Mouse (Mus musculus) C2C12 (cell line): ENCODE data around the gene Abca14. TPM values are rescaled to one million over a fixed set of nuclear protein-coding genes. Genes with fewer than 3 reads are reported as not detected.
A peak's percentile ranks its signal among the peaks of the same experiment; 100 is the strongest.

Experiments
- H3K27me3 ChIP-seq: one replicate; pipeline ENCODE4 v1.6.1; 2011; ENCODE audit not compliant: control insufficient read depth, insufficient read depth, insufficient read length
- H3K36me3 ChIP-seq: one replicate; pipeline ENCODE4 v1.6.1; 2011; ENCODE audit not compliant: control insufficient read depth, insufficient read depth
- H3K4me3 ChIP-seq: one replicate; pipeline ENCODE4 v1.5.1; 2011; ENCODE audit warnings: mild to moderate bottlenecking, control low read depth; ENCODE audit not compliant: poor library complexity, insufficient read depth, severe bottlenecking
- H3K79me2 ChIP-seq: one replicate; pipeline ENCODE4 v1.6.1; 2011; ENCODE audit not compliant: control insufficient read depth, insufficient read depth
- H3K79me3 ChIP-seq: one replicate; pipeline ENCODE4 v1.6.1; 2011; ENCODE audit warnings: low read depth, control low read depth
- H3ac ChIP-seq: one replicate; pipeline ENCODE3; 2011; ENCODE audit warnings: low read depth; ENCODE audit not compliant: control insufficient read depth, insufficient read length
- CEBPB ChIP-seq: IDR thresholded peaks from one replicate; pipeline ENCODE4 v1.6.1; 2011; ENCODE audit warnings: low read depth, mild to moderate bottlenecking, control low read depth, moderate library complexity
- CTCF ChIP-seq: IDR thresholded peaks from one replicate; pipeline ENCODE4 v1.5.1; 2011; ENCODE audit not compliant: control insufficient read depth, insufficient read depth, insufficient read length
- FOSL1 ChIP-seq: IDR thresholded peaks from one replicate; pipeline ENCODE4 v1.8.0; 2011; ENCODE audit warnings: mild to moderate bottlenecking, low read length; ENCODE audit not compliant: poor library complexity, insufficient read depth, severe bottlenecking
- MAX ChIP-seq: IDR thresholded peaks from one replicate; pipeline ENCODE4 v1.6.1; 2011; ENCODE audit warnings: mild to moderate bottlenecking, control low read depth
- MYOD1 ChIP-seq: IDR thresholded peaks from one replicate; pipeline ENCODE4 v1.6.1; 2011; ENCODE audit warnings: low read depth; ENCODE audit not compliant: control insufficient read depth, insufficient read length
- MYOG ChIP-seq: IDR thresholded peaks from one replicate; pipeline ENCODE4 v1.6.1; 2011; ENCODE audit not compliant: control insufficient read depth, insufficient read length; ENCODE audit errors: extremely low read depth
- USF1 ChIP-seq: IDR thresholded peaks from one replicate; pipeline ENCODE4 v1.6.1; 2011; ENCODE audit warnings: low read depth, mild to moderate bottlenecking, control low read depth, moderate library complexity
- long read RNA-seq, 2 experiments: library from polyadenylated mRNA; unstranded; transcript quantifications; one replicate each; pipeline ENCODE4 v2.0.0; 2019 to 2020
- polyA plus RNA-seq: library from polyadenylated mRNA; unstranded; fragments of >200 nt; fragmentation: generic; extraction: Trizol; gene quantifications from one replicate; pipeline ENCODE4 v1.2.1, GENCODE M21; 2012; ENCODE audit warnings: missing spikeins

Abca14 gene
- polyA plus RNA-seq: not detected
- long read RNA-seq, experiment 1: 0 reads
- long read RNA-seq, experiment 2: 0 reads

GRCm38 (mm10) chr7:120203789-120204188, at the start of gene Abca14:
Gene Abca14 (plus strand): TSS chr7:120203961.
- H3K4me3 ChIP-seq: no peak within 1 kb of the TSS
- H3K79me3 ChIP-seq: no peaks in the 10 kb centered on the region
- H3K27me3 ChIP-seq: no peaks in the 10 kb centered on the region
- H3ac ChIP-seq: no peak within 1 kb of the TSS
- no peaks in the 10 kb centered on the region for H3K36me3 ChIP-seq
- TF ChIP-seq USF1: no peak
- TF ChIP-seq CTCF: peak; percentile 51
- no peaks in the 10 kb centered on the region for H3K79me2 ChIP-seq

- Histone ChIP-seq H3K36me3 (no peaks in the 10 kb centered on the region), H3ac (no peak overlapping the region), H3K79me3 (no peaks in the 10 kb centered on the region), H3K27me3 (no peaks in the 10 kb centered on the region), H3K79me2 (no peaks in the 10 kb centered on the region), H3K4me3 (no peak overlapping the region)
- no peak for TF ChIP-seq CEBPB
- no peak for TF ChIP-seq MAX
- TF ChIP-seq CTCF: no peak
These were observed 46.8 kb upstream of the Abca14 start for GRCm38 (mm10) chr7:120156841-120157409.

- TF ChIP-seq FOSL1: no peak
- no peak for TF ChIP-seq MYOD1
- no peak for TF ChIP-seq CEBPB
- TF ChIP-seq MYOG: no peak
- no peak for TF ChIP-seq USF1
- no peak for TF ChIP-seq CTCF
- TF ChIP-seq MAX: no peak
- H3ac ChIP-seq: no peak overlapping the region
- no peaks in the 10 kb centered on the region for H3K27me3 ChIP-seq
- no peaks in the 10 kb centered on the region for H3K79me2 ChIP-seq
- H3K4me3 ChIP-seq: no peak overlapping the region
- no peaks in the 10 kb centered on the region for H3K36me3 ChIP-seq
- no peaks in the 10 kb centered on the region for H3K79me3 ChIP-seq
These were observed 46.1 kb upstream of the Abca14 start for GRCm38 (mm10) chr7:120157575-120158061.

GRCm38 (mm10) chr7:120158121-120158613, 45.6 kb upstream of the Abca14 start:
- H3K79me3 ChIP-seq: no peaks in the 10 kb centered on the region
- H3K27me3 ChIP-seq: no peaks in the 10 kb centered on the region
- H3K36me3 ChIP-seq: no peaks in the 10 kb centered on the region
- no peak overlapping the region for H3K4me3 ChIP-seq
- no peaks in the 10 kb centered on the region for H3K79me2 ChIP-seq
- no peak overlapping the region for H3ac ChIP-seq
- TF ChIP-seq MYOD1 (no peak), FOSL1 (no peak), MYOG (no peak), USF1 (no peak)

- Histone ChIP-seq H3K79me3 (no peaks in the 10 kb centered on the region), H3K4me3 (no peak overlapping the region), H3K79me2 (no peaks in the 10 kb centered on the region), H3K27me3 (no peaks in the 10 kb centered on the region), H3K36me3 (no peaks in the 10 kb centered on the region), H3ac (no peak overlapping the region)
- TF ChIP-seq CEBPB (no peak), MYOG (no peak), MYOD1 (no peak), FOSL1 (no peak), USF1 (no peak), CTCF (no peak), MAX (no peak)
These were observed 40.0 kb upstream of the Abca14 start for GRCm38 (mm10) chr7:120163581-120164251.

- H3K36me3 ChIP-seq: no peaks in the 10 kb centered on the region
- H3K79me3 ChIP-seq: no peaks in the 10 kb centered on the region
- TF ChIP-seq MAX (no peak), CTCF (no peak), MYOG (no peak), FOSL1 (no peak), USF1 (no peak), MYOD1 (no peak), CEBPB (no peak)
- no peak overlapping the region for H3K4me3 ChIP-seq
- no peaks in the 10 kb centered on the region for H3K79me2 ChIP-seq
- no peaks in the 10 kb centered on the region for H3K27me3 ChIP-seq
- H3ac ChIP-seq: no peak overlapping the region
These were observed 31.5 kb upstream of the Abca14 start for GRCm38 (mm10) chr7:120172188-120172700.
